10 mouse cellular contexts compared by ENCODE assay signal in genomic region chr13:67484424-67484811, GRCm38 (mm10). TPM values are rescaled to one million over a fixed set of nuclear protein-coding genes. Genes with fewer than 3 reads are reported as not detected.
DNase-seq lines count a peak whose midpoint lies in the region; ATAC-seq and TF ChIP-seq lines count a peak whose summit lies in the region.
"Had no signal": no experiment of that assay in that cellular context is flagged by ENCODE, and none has a peak within 500 bp of the region (broad histone marks: within the 10 kb centered on the region; RNA-seq: fewer than 3 reads in every experiment).

No protein-coding gene starts in this region.

- intact Hi-C loops in gastrocnemius, adult 2 months (cut with DNase I): no loop called here

- no peak for TF ChIP-seq CTCF in gastrocnemius, adult 2 months (IDR thresholded peaks at IDR 0.05)
- no peak for TF ChIP-seq CTCF in testis, adult 2 months (IDR thresholded peaks at IDR 0.05; ENCODE audit: control insufficient read depth, insufficient read depth, insufficient replicate concordance, low read depth, low read length)
- no peak for TF ChIP-seq CTCF in hindbrain, postnatal 0 days (IDR thresholded peaks at IDR 0.05; ENCODE audit: low read depth)

- H3K4me1 ChIP-seq in testis, adult 2 months (ENCODE audit: control insufficient read depth, insufficient read depth, low read length): peaks cover 7% of the 10 kb centered on the region
- no peaks in the 10 kb centered on the region for H3K4me1 ChIP-seq in hindbrain, postnatal 0 days (ENCODE audit: insufficient read depth, low read length)
- H3K4me1 ChIP-seq in midbrain, embryonic 11.5 days (ENCODE audit: control insufficient read depth, insufficient read depth, low read length): no peaks in the 10 kb centered on the region

- no peak; the same call in none of the 2 replicates for ATAC-seq in hindbrain, postnatal 0 days
- ATAC-seq in midbrain, embryonic 11.5 days (ENCODE audit: low FRiP score): peak; percentile 65

- H3K27ac ChIP-seq in gastrocnemius, adult 2 months: peak overlapping the region; percentile 93
- H3K27ac ChIP-seq in testis, adult 2 months (ENCODE audit: control insufficient read depth, insufficient read depth, low read depth, low read length): peak overlapping the region; percentile 78; the same call in 1 of the 2 replicates
- H3K27ac ChIP-seq in hindbrain, postnatal 0 days: peak overlapping the region; percentile 54; the same call in 1 of the 2 replicates
- no peak overlapping the region for H3K27ac ChIP-seq in midbrain, embryonic 11.5 days (ENCODE audit: low read depth, low read length)

- peak overlapping the region; percentile 59 for H3K9ac ChIP-seq in hindbrain, postnatal 0 days (replicated peaks; ENCODE audit: low read length)
- peak overlapping the region; percentile 59; the same call in 1 of the 2 replicates for H3K9ac ChIP-seq in midbrain, embryonic 11.5 days (ENCODE audit: low read length)

- no peak for TF ChIP-seq POLR2A in testis, adult 2 months (IDR thresholded peaks at IDR 0.05; ENCODE audit: control insufficient read depth, low read depth, low read length)

- no peaks in the 10 kb centered on the region for H3K27me3 ChIP-seq in testis, adult 2 months (ENCODE audit: control insufficient read depth, insufficient read depth, low read length)
- no peaks in the 10 kb centered on the region for H3K27me3 ChIP-seq in hindbrain, postnatal 0 days (ENCODE audit: insufficient read depth, low read length)
- H3K27me3 ChIP-seq in midbrain, embryonic 11.5 days (ENCODE audit: control insufficient read depth, insufficient read depth, low read length): no peaks in the 10 kb centered on the region

- H3K4me2 ChIP-seq in hindbrain, postnatal 0 days (ENCODE audit: low read depth, low read length): peak overlapping the region; percentile 67
- peak overlapping the region; percentile 52 for H3K4me2 ChIP-seq in midbrain, embryonic 11.5 days

- no peaks in the 10 kb centered on the region for H3K9me3 ChIP-seq in hindbrain, postnatal 0 days (ENCODE audit: low read length)
- H3K9me3 ChIP-seq in midbrain, embryonic 11.5 days (ENCODE audit: control insufficient read depth, low read length): no peaks in the 10 kb centered on the region

- H3K36me3 ChIP-seq in testis, adult 2 months (ENCODE audit: control insufficient read depth, insufficient read depth, low read length): no peaks in the 10 kb centered on the region
- H3K36me3 ChIP-seq in hindbrain, postnatal 0 days (ENCODE audit: insufficient read depth, low read length): no peaks in the 10 kb centered on the region
- peaks cover 2% of the 10 kb centered on the region; the same call in 1 of the 2 replicates for H3K36me3 ChIP-seq in midbrain, embryonic 11.5 days (ENCODE audit: control insufficient read depth, insufficient read depth, low read length)

- DNase-seq in gastrocnemius, adult 2 months: no peak
- DNase-seq in gastrocnemius, postnatal 25 days: no peak
- no peak for DNase-seq in testis, postnatal 10 days (ENCODE audit: low spot score)
- no peak for DNase-seq in hindbrain, postnatal 0 days (ENCODE audit: low spot score)
- no peak for DNase-seq in midbrain, embryonic 11.5 days (ENCODE audit: low spot score, missing footprints)
- DNase-seq in adrenal gland, adult 2 months: no peak
- DNase-seq in adrenal gland, adult 8-10 months: no peak

- 42% methylated on average over 8 of the region's 8 CpGs for WGBS in hindbrain, postnatal 0 days
- 54% methylated on average over 8 of the region's 8 CpGs for WGBS in midbrain, embryonic 11.5 days

- peak overlapping the region; percentile 94 for H3K4me3 ChIP-seq in gastrocnemius, adult 2 months
- H3K4me3 ChIP-seq in testis, adult 2 months (ENCODE audit: control insufficient read depth, low read depth, low read length): peak overlapping the region; percentile 89
- H3K4me3 ChIP-seq in hindbrain, postnatal 0 days (ENCODE audit: low read length): peak overlapping the region; percentile 64
- H3K4me3 ChIP-seq in midbrain, embryonic 11.5 days (ENCODE audit: low read depth, low read length): peak overlapping the region; percentile 53

RNA-seq across cellular contexts. Expression of gene Zfp874b, which starts 0.4 kb away (rescaled TPM):
- 10 to 100 TPM; 13.4 to 13.8 TPM for total RNA-seq in gastrocnemius, adult 2 months (2021)
- 10 to 100 TPM in 1 of 2 experiments, 1 to 10 TPM in 1; 8.3 to 11.0 TPM for total RNA-seq in gastrocnemius, postnatal 25 days (2021)
- polyA plus RNA-seq in testis, adult 2 months (2012; rRNA removed): 0.85 and 0.86 TPM in 2 replicates
- total RNA-seq in hindbrain, postnatal 0 days (2014; rRNA removed): 9.7 and 12.7 TPM in 2 replicates
- 2.0 and 2.4 TPM in 2 replicates for polyA plus RNA-seq in hindbrain, postnatal 0 days (2015; fragmentation: Nextera tagmentation; extraction: Ambion mirVana)
- 1.2 and 1.9 TPM in 2 replicates for polyA plus RNA-seq in midbrain, embryonic 11.5 days (2014; fragmentation: Nextera tagmentation; extraction: Ambion mirVana)
- 10 to 100 TPM; 16.1 to 17.3 TPM for total RNA-seq in adrenal gland, adult 2 months (2021)
- 0.28 and 0.95 TPM in 2 replicates for polyA plus RNA-seq in adrenal gland, adult 2 months (2012; rRNA removed)
- total RNA-seq in adrenal gland, adult 8-10 months (2022): 10 to 100 TPM; 17.7 to 23.8 (median 18.7) TPM

RNA-seq across cellular contexts. Expression of gene Zfp58, which starts 15.9 kb away (rescaled TPM):
- total RNA-seq in gastrocnemius, adult 2 months (2021): 1 to 10 TPM; 4.2 to 4.8 TPM
- 1 to 10 TPM; 2.8 to 2.9 TPM for total RNA-seq in gastrocnemius, postnatal 25 days (2021)
- polyA plus RNA-seq in testis, adult 2 months (2012; rRNA removed): 2.8 and 3.2 TPM in 2 replicates
- 3.0 and 3.6 TPM in 2 replicates for total RNA-seq in hindbrain, postnatal 0 days (2014; rRNA removed)
- 3.7 and 4.4 TPM in 2 replicates for polyA plus RNA-seq in hindbrain, postnatal 0 days (2015; fragmentation: Nextera tagmentation; extraction: Ambion mirVana)
- polyA plus RNA-seq in midbrain, embryonic 11.5 days (2014; fragmentation: Nextera tagmentation; extraction: Ambion mirVana): 17.9 and 19.6 TPM in 2 replicates
- 1 to 10 TPM; 7.5 to 7.6 TPM for total RNA-seq in adrenal gland, adult 2 months (2021)
- polyA plus RNA-seq in adrenal gland, adult 2 months (2012; rRNA removed): 0.17 and 0.20 TPM in 2 replicates
- 10 to 100 TPM in 2 of 4 experiments, 1 to 10 TPM in 2; 7.4 to 10.7 (median 9.5) TPM for total RNA-seq in adrenal gland, adult 8-10 months (2022)

RNA-seq across cellular contexts. Expression of gene Zfp874a, which starts 33.0 kb away (rescaled TPM):
- total RNA-seq in gastrocnemius, adult 2 months (2021): 1 to 10 TPM; 6.5 to 8.3 TPM
- 1 to 10 TPM; 3.9 to 4.2 TPM for total RNA-seq in gastrocnemius, postnatal 25 days (2021)
- 0.65 and 0.70 TPM in 2 replicates for polyA plus RNA-seq in testis, adult 2 months (2012; rRNA removed)
- total RNA-seq in hindbrain, postnatal 0 days (2014; rRNA removed): 4.0 and 12.6 TPM in 2 replicates
- 3.5 and 3.9 TPM in 2 replicates for polyA plus RNA-seq in hindbrain, postnatal 0 days (2015; fragmentation: Nextera tagmentation; extraction: Ambion mirVana)
- 7.5 and 9.4 TPM in 2 replicates for polyA plus RNA-seq in midbrain, embryonic 11.5 days (2014; fragmentation: Nextera tagmentation; extraction: Ambion mirVana)
- total RNA-seq in adrenal gland, adult 2 months (2021): 10 to 100 TPM; 16.5 to 20.0 TPM
- 0.44 and 0.46 TPM in 2 replicates for polyA plus RNA-seq in adrenal gland, adult 2 months (2012; rRNA removed)
- 10 to 100 TPM; 17.9 to 28.8 (median 23.0) TPM for total RNA-seq in adrenal gland, adult 8-10 months (2022)

RNA-seq across cellular contexts. Expression of gene Gm26965, which starts 41.5 kb away (rescaled TPM):
- under 1 TPM in 1 of 2 experiments, not detected in 1; 0.20 TPM for total RNA-seq in gastrocnemius, adult 2 months (2021)
- not detected for total RNA-seq in gastrocnemius, postnatal 25 days (2021)
- polyA plus RNA-seq in testis, adult 2 months (2012; rRNA removed): not detected in 2 replicates
- total RNA-seq in hindbrain, postnatal 0 days (2014; rRNA removed): not detected in 2 replicates
- 0.45 TPM in 1 of 2 replicates, not detected in the other for polyA plus RNA-seq in hindbrain, postnatal 0 days (2015; fragmentation: Nextera tagmentation; extraction: Ambion mirVana)
- not detected in 2 replicates for polyA plus RNA-seq in midbrain, embryonic 11.5 days (2014; fragmentation: Nextera tagmentation; extraction: Ambion mirVana)
- not detected for total RNA-seq in adrenal gland, adult 2 months (2021)
- not detected in 2 replicates for polyA plus RNA-seq in adrenal gland, adult 2 months (2012; rRNA removed)
- 1 to 10 TPM in 1 of 4 experiments, not detected in 3; 1.0 TPM for total RNA-seq in adrenal gland, adult 8-10 months (2022)
- polyA plus RNA-seq: C2C12; gonadal fat pad, adult 2 months had no signal

RNA-seq across cellular contexts. Expression of gene Zfp87, which starts 41.6 kb away (rescaled TPM):
- 1 to 10 TPM; 3.5 to 5.2 TPM for total RNA-seq in gastrocnemius, adult 2 months (2021)
- total RNA-seq in gastrocnemius, postnatal 25 days (2021): 1 to 10 TPM; 4.5 to 5.6 TPM
- polyA plus RNA-seq in testis, adult 2 months (2012; rRNA removed): 59.3 and 86.0 TPM in 2 replicates
- 22.8 and 23.4 TPM in 2 replicates for total RNA-seq in hindbrain, postnatal 0 days (2014; rRNA removed)
- polyA plus RNA-seq in hindbrain, postnatal 0 days (2015; fragmentation: Nextera tagmentation; extraction: Ambion mirVana): 27.0 and 33.3 TPM in 2 replicates
- polyA plus RNA-seq in midbrain, embryonic 11.5 days (2014; fragmentation: Nextera tagmentation; extraction: Ambion mirVana): 31.7 and 34.9 TPM in 2 replicates
- total RNA-seq in adrenal gland, adult 2 months (2021): 10 to 100 TPM; 23.1 to 24.2 TPM
- polyA plus RNA-seq in adrenal gland, adult 2 months (2012; rRNA removed): 3.0 and 4.2 TPM in 2 replicates
- 10 to 100 TPM; 16.7 to 22.7 (median 19.6) TPM for total RNA-seq in adrenal gland, adult 8-10 months (2022)
